Mouse (Mus musculus) naive thymus-derived CD4-positive, alpha-beta T cell, adult 2 months (primary cell): ENCODE data around the gene Wdr31.

Experiments
- DNase-seq: peaks from one replicate; pipeline ENCODE4 v3.0.0-alpha.2; 2011; ENCODE audit warnings: low read depth

Gene Wdr31

DNA sequence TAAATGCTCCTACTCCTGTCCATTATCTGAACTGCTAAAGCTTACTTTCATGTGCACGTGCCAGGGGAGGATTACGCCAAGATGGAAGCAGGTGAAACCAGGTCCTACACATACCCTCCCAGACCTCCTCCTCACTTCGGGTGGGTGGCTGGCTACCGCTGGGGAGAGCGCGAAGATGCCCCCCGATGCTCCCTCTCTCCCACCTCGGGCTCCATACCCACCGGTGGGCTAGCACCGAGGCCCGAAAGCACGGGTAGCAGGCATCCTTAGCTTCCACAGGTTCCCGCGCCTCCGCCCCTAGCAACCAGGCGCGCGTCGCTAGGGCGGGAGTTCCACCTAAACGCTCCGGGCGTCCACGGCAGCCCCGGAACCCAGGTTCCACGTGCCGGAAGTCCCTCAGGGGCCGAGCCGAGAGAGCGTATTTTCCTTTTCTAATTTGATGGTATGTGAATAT, at the start of gene Wdr31:
Gene Wdr31, minus strand, starts transcription at position 299 of the 454 bp plus-strand sequence.
- DNase-seq, result peak; percentile 89

DNA sequence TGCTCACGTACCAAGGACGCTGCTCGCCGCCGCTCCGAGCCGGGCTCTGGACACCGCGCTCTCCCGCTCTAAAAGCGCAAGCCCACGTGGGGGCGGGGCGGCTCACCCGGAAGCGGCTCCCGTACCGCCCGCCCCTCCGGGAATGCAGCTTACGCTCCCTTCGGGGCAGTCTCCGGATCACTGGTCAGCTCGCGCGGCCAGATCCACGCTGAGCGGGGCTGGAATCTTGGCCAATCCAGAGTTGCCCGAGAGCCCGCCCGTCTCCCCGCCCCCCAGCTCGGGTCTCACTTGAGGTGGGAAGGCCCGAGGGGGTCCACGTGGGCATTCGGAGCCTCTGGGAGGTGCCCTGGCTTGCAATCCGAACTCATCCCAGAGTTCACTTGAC, 49.1 kb upstream of the Wdr31 start, which contains the start of gene Alad:
Gene Alad, minus strand, starts transcription at position 70 of the 385 bp plus-strand sequence.
- peak; percentile 75 for DNase-seq

GRCm38 (mm10) chr4:62519122-62519848, 48.6 kb upstream of the Wdr31 start:
- no peak for DNase-seq

DNA sequence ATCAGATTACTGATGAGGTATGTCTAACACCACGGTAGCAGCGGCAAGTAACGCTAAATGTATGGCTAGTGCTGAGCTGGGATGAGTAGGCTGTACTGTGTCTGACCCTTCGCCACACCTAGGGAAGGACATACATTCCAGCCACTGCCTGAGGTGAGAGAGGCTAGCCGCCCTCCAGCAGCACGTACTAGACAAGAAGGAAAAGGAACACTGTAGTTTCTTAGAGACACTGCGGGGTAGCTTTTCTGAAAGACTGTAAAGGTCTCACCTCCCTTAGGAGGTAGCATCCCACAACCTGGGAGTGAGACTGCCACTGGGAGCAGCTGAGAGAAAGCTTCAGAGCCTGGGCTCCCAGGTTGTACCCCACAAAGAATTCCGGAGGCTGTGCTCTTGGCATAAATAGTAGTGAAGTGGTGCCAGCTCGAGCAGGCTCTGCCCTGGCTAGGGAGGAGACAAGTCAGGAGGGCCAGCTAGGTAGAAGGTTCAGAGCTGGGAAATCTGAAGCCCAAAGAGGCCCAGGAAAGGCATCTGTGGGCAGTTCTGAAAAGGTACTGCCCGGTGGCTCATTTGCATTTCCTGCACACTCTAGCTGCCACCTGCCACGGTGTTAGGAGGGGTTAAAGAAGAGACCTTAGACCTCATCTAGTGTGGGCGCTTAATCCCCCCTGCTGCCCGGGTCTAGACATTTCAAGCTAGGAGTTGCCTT, 47.9 kb upstream of the Wdr31 start:
- DNase-seq, result no peak

- DNase-seq, result no peak
Observed at GRCm38 (mm10) chr4:62517538-62518415, 47.1 kb upstream of the Wdr31 start.

DNA sequence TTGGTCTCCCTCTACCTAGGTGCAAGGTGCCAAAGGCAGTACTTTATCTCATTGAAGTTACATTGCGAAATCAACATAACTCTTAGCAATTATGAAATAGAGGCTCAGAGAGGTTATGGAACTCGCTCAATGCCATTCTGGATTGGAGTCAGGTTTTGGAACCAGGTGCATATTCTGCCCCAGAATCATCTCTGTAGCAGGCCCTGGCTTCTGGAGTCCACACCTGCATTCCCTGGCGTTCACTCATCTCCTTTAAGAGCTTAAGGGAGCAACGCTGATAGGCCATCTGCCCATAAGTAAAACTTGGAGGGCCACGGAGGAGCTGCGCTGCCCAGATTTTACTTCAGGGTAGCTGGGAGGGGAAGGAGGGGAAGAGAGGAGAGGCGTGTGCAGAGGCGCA, 46.4 kb upstream of the Wdr31 start:
- no peak for DNase-seq

GRCm38 (mm10) chr4:62516579-62516978, 45.9 kb upstream of the Wdr31 start:
- no peak for DNase-seq

- DNase-seq, result no peak
Observed at GRCm38 (mm10) chr4:62516079-62516478, 45.4 kb upstream of the Wdr31 start.

- no peak for DNase-seq
Observed at GRCm38 (mm10) chr4:62515490-62515889, 44.8 kb upstream of the Wdr31 start.

DNA sequence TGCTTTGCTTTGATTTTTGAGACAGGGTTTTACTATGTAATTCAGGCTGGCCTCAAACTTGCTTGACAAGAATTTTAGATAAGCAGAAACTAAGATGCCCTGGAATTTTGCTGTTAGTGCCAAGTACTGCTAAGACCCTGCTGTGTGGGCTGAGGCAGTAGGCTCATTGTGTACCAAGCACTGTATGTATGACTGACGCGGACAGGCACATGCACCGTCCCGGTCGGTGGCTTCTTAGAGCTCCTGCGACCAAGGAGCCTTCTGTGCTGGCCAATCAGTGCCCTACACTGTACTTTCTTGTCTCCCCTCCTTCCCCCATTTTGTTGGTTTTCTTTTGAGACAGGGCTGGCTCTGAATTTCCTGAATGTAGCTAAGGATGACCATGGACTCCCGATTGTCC, 44.3 kb upstream of the Wdr31 start:
- DNase-seq, result no peak

DNA sequence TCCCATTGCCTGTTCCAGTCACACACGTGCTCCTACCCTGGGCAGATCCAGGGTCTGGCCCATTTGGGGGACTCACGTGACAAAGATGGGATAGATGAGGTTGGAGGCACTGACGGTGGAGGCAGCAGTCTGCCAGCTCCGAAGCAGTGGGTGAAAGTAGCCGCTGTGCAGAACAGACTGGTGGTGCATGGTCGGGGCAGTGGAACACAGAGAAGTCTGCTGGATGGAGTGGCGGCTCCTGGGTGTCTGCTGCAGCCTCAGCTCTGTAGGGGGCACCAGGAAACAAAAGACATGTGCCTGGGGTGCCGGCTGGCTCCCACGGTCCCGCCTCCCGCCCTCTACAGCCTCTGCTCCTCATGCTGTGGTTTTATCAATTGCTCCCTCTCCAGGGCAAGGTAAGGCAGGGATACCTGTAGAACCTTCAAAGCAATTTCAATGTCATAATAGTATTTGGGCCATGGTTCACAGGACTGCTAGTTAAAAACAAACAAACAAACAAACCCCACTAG, 43.4 kb upstream of the Wdr31 start:
- DNase-seq, result no peak

DNA sequence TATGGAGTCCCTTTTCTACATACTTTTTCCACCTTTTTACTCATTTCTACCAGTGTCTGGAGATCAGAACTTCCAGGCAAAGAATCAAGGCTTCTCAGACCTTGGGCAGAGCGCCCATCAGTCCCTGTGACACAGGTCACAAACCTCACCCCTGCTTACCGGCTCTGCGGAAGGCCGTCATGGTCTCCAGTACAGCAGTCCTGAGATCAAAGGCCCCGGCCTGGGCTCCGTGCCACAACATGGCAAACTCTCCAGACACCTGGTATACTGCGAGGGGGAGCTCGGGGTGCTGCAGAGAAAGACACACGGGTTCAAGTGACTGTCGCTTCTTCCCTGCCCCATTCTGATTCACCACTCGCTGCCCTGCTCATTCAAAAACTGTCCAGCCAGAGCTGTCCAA, 39.2 kb upstream of the Wdr31 start:
- no peak for DNase-seq

DNA sequence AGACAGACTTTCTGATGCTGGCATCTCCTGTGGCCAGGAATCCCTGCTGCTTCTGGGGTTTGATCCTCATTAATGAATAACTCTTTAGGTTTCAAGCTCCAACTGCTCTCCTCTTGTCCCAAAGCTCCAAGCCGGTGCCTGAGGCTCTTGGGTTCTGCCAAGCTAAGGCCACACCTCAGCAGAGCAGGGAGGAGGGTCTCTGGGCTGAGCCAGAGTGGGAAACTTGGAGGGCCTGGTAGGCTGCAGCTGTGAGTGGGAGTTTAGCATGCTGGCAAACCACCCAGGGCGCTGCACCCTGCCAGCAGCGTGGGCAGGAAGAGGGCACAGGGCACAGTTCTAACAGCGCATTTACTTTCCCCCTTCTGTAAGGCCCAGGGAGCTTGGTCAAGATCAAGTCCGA, 38.1 kb upstream of the Wdr31 start:
- no peak for DNase-seq

DNA sequence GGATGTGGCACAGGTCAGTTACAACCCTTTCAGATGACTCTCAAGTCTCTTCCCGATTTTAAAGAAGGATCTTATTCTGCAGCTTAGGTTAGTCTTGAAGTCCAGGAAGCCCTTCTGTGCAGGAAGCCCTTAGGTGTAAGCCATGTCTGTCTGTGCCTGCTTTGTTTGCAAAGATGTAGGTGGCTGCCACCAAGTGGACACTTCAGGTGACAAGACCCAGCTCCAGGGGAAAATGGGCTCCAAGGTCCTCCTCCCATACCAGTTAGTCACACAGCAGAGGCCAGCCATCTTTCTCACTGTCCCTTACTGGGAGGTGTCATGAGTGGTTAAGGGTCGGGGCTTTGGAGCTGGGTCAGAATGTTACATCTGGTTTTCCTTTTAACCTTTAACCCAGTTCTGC, 36.1 kb upstream of the Wdr31 start:
- peak; percentile 69 for DNase-seq

DNA sequence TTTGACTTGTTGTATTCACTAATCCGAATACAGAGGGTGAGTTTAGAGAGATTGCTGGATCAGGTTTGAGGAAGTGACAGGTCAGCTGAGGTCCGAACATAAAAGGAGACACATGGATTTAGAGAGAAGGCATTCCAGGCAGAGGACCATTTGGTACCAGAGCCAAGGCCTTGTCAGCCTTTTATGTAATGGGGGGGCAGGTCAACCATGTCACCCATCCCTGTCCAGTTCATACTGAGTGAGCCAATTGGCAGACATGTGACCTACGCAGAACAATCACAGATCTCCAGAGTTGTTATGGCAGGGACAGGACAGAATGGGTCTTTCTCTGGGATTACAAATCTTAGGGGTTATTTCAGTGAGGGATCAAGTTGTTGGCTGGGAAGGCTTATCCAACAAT, 35.3 kb upstream of the Wdr31 start:
- no peak for DNase-seq

- DNase-seq, result no peak
Observed at GRCm38 (mm10) chr4:62503374-62503970, 32.8 kb upstream of the Wdr31 start, which contains the start of gene Hdhd3. TSS of gene Hdhd3 (minus strand) at chr4:62503467.

DNA sequence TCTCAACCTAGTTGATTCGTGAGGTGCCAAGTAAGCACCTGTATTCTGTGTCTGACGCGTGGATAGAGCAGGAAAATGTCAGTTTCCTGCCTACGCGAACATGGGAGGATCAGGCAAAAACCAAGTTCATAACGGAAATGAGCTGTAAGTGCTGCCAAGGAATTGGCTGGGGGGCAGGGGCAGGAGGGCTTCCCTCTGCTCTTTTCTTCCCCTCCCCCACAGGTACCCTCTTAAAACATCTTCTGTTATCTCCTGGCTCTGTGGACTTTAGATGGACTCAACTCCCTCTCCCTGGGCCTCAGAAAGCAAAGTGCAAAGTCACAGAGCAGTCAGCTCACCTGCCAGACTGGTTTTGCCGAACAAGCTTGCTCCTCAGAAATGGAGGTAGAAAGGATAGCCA, 32.3 kb upstream of the Wdr31 start:
- peak; percentile 48 for DNase-seq

GRCm38 (mm10) chr4:62501964-62502732, 31.5 kb upstream of the Wdr31 start:
- DNase-seq, result peak; percentile 72

- no peak for DNase-seq
Observed at GRCm38 (mm10) chr4:62501534-62501933, 30.8 kb upstream of the Wdr31 start.

GRCm38 (mm10) chr4:62500799-62501198, 30.1 kb upstream of the Wdr31 start:
- no peak for DNase-seq

DNA sequence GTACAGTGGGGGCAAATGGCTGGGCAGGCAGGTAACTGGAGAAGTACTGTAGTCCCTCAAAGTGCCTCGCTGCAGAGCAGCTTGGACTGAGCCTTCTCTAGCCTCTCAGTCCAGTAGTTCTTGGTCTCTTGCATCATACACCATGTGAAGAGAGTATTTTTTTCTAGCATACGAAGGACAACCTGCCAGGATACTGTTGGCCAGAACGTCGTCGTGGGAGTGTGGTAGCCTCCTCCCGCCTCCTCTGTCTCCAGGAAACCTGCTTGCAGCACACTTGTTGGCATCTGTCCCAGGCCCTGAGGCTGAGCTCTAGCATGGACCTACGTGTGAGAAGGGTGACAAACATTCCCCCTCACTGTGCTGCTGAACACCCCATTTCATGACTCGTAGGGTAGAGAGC, 26.1 kb upstream of the Wdr31 start:
- no peak for DNase-seq
